Comparison of ENCODE assay signal across 8 mouse cellular contexts in the genomic region with DNA sequence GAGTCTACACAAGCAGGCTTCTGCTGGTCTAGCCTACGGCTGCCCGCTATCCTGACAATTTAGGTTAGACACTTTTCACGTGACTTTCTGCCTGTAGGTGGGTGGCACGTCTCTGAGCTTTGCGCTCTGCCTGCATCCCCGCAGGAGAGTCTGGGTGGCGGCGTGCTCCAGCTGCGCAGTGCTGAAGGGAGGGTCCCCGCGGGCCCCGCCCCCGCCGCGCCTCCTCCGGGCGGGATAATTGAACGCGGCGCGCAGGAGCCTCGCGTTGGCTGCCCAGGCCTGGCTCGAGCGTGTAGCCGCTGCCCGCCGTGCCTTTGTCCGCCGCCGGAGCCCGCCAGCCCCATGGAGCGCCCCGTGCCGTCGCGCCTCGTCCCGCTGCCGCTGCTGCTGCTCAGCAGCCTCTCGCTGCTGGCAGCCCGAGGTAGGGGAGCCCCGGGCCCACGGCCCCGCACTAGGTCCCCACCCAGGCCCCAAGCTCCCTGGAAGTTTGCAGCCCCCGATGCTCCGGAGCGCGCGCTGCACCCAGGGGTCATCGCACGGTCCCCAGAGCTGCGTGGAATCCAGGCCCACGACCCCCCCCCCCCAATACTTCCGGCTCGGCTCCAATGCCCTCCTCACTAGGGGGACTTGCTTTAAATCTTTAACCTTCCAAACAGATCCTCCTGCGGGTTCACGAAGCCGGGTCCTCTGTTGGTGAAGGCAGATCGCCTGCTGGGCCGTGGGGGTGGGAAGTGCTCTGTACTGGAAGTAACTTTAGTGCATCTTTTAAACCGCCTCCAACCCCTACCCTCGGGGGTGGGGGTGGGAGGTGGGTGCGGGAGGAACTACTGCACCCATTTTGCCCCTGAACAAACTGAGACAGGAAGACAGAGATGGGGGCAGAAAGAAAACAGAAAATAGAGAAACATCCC. TPM values are rescaled to one million over a fixed set of nuclear protein-coding genes. Genes with fewer than 3 reads are reported as not detected.
DNase-seq lines count a peak whose midpoint lies in the region; ATAC-seq lines count a peak whose summit lies in the region.

A gene (plus strand): TSS at position 158 of the 911 bp plus-strand sequence.

- peak; percentile 40 for DNase-seq in WW6 (ENCODE audit: low read depth, low spot score)
- peak; percentile 93 for DNase-seq in embryo, embryonic 11 days
- peak; percentile 62 to 66 for DNase-seq in gastrocnemius, postnatal 36 days
- DNase-seq in intestine, embryonic 14.5 days (ENCODE audit: low spot score): peak; percentile 91
- DNase-seq in left cerebral cortex, adult 9 months (ENCODE audit: low spot score in 2 of 2): peak; percentile 25 to 51
- peak; percentile 84 to 90 for DNase-seq in lung, postnatal 4 days
- peak; percentile 67 for DNase-seq in right cerebral cortex, postnatal 25 days

- intact Hi-C loops in gastrocnemius, postnatal 36 days (cut with DNase I): no loop called here

- peaks cover 3% of the 10 kb centered on the region; the same call in 1 of the 2 replicates for H3K9me3 ChIP-seq in intestine, embryonic 14.5 days (ENCODE audit: control insufficient read depth, low read length)

- peak within 1 kb of the TSS; percentile 87 for H3K9ac ChIP-seq in intestine, embryonic 14.5 days (ENCODE audit: low read length)

- no peaks in the 10 kb centered on the region for H3K27me3 ChIP-seq in intestine, embryonic 14.5 days (replicated peaks; ENCODE audit: control insufficient read depth, insufficient read depth, low read length)

- peak within 1 kb of the TSS; percentile 67 for H3K4me3 ChIP-seq in intestine, embryonic 14.5 days (ENCODE audit: low read depth, low read length)

- peak; percentile 87 for ATAC-seq in intestine, embryonic 14.5 days (replicated peaks; ENCODE audit: low FRiP score, low TSS enrichment, low read depth)
- no peak for ATAC-seq in inflammation-experienced regulatory T-cells, adult 6 months

- under 1% methylated on average over 49 of the region's 64 CpGs for WGBS in intestine, embryonic 14.5 days

- H3K36me3 ChIP-seq in intestine, embryonic 14.5 days (ENCODE audit: control insufficient read depth, insufficient read depth, low read length): peaks cover 9% of the 10 kb centered on the region

- peaks cover 22% of the 10 kb centered on the region for H3K4me1 ChIP-seq in intestine, embryonic 14.5 days (replicated peaks; ENCODE audit: control insufficient read depth, insufficient read depth, low read length)

- H3K27ac ChIP-seq in intestine, embryonic 14.5 days (ENCODE audit: low read depth): peak within 1 kb of the TSS; percentile 93

- peak within 1 kb of the TSS; percentile 54 for H3K4me2 ChIP-seq in intestine, embryonic 14.5 days (ENCODE audit: low read length)

RNA-seq across cellular contexts. Expression of the gene that starts here (rescaled TPM):
- 1 to 10 TPM; 4.8 to 5.7 TPM for total RNA-seq in gastrocnemius, postnatal 36 days (2021)
- polyA plus RNA-seq in intestine, embryonic 14.5 days (2014; fragmentation: Nextera tagmentation; extraction: Ambion mirVana): 236 and 255 TPM in 2 replicates
- not detected for polyA plus RNA-seq in inflammation-experienced regulatory T-cells, adult 6 months (2017; shearing (Covaris generic))

Comparison
In these comparisons a context has a peak if more than half of its experiments do, and no peak if none do; other contexts are left out.
1. RNA of the gene that starts here (polyA plus RNA-seq): 236 to 255 TPM in intestine, embryonic 14.5 days; not detected in inflammation-experienced regulatory T-cells, adult 6 months; every median in the first group is over 100 times any median in the second.
2. DNase-seq: peak in every context shown above with its lines; median percentile 93 in embryo, embryonic 11 days; 91 in intestine, embryonic 14.5 days; 87 in lung, postnatal 4 days; 67 in right cerebral cortex, postnatal 25 days; 64 in gastrocnemius, postnatal 36 days; 40 in WW6; 38 in left cerebral cortex, adult 9 months.